Mouse (Mus musculus) lung, postnatal 4 days (tissue): ENCODE measurements around the gene Gm17482.

Experiments
- DNase-seq, 2 experiments: peaks; one replicate each; pipeline ENCODE4 v3.0.0; 2021

The Gm17482 gene

DNA sequence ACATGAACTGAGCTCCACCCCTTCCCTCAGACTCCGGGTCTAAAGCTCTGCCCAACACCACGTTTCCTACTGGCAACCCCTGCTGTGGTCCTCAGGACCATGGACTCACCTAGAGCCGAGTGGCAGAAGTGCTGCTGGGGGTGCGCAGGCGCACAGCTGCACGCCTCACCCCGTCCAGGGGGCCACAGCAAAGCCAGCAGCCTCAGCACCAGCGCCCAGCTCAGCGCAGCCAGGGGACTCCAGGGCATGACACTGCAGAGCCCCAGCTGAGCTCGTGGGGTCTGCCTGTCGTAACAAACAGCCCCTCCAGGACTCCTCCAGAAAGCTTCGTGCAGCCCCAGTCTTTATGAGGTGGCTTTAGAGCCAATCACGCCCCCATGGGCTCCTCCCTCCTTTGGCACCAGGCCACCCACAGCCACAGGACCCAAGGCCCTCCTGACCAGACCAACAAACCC, 24.4 kb downstream of the Gm17482 start:
- DNase-seq, result peak; percentile 36 to 43

DNA sequence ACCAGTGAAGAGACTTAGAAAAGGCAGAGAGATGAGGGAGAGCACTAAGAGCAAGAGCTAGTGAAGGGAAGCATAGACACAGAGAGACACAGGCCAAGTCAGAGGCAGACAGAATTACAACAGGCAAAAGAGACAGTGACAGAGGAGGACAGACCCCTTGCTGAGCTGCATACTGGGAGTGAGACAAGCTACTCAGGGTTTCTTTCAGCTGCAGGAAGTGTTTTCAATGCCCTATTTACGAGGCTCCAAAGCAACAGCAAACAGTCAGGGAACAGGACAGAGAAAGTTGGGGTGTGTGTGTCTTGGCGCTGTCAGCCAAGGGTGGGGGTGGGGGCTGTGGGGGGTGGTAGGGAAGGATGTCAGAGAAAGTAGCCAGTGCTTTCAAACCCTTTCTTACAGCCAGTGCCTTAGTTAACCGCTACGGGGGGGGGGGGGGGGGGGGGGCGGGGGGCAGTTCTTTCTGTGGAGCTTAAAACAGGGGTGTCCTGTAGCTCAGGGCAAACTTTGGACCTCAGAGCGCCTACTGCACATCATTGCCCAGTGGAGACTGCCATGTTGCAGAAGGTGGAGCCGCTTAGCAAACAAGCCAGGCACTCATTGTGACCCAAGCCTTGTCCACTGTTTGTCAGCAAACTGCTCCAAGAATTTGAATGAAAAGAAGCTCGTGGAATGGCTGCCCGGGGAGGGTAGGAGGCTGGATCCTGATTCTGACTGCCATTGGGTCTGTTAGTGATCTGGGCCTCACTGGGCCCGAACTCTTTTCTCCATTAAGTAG, 25.1 kb downstream of the Gm17482 start, which contains the start of gene Timp4:
Gene Timp4, minus strand, starts transcription at position 107 of the 775 bp plus-strand sequence.
- no peak for DNase-seq

DNA sequence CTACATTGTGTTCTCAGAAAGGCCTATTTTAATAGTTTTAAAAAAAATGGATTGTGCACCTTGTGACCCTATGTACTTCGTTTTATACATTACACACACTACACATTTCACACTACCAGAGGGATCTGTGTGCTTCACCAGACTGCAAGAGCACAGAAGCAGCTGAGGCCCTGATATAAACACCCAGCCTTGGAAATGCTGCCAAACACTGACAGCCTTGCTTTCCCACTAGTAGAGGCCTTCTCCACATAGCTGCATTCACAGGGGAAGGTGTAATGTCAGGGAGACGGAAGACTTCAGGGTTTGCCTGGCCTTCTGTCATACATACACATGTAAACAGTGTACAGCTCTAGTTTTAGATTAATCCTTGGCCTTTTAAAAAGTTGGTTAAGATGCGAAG, 28.0 kb downstream of the Gm17482 start:
- DNase-seq, result no peak

DNA sequence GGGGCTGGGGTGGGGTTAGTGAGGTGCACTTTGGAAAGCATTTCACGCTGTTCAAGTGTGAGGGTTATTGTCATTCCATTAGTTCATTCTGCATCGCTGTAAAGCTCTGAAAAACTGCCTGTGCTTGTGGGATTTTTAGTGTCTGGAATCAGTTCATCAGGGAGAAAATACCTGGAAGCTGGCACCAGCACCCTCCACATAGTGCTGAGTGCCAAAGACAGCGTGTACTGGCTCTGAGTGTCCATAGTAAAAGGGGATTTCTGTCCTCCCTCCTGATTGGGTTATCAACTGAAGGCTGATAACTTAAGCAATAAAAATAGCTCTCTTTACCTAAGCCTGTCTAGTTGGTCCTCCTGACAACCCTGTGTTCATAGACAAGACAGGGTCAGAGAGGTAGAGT, 33.4 kb downstream of the Gm17482 start:
- no peak for DNase-seq

DNA sequence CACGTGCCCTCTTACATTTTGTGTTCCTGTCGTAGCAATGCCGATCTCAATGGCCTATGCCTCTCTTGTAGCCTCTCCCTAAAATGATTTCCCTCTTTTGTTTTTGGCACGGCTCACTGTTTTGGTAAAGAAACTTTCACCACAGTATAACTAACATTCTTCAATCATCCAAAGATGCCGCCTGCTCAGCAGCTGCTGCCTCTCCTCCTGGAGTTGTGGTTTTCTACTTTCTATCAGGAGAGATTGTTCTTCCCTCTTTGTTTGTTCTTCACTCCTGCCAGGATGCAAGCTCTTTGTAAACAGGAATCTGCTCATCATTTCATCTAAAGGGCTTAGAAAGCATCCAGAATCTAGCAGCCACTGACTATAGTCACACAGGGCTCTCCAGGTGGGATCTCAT, 39.6 kb downstream of the Gm17482 start:
- no peak for DNase-seq

DNA sequence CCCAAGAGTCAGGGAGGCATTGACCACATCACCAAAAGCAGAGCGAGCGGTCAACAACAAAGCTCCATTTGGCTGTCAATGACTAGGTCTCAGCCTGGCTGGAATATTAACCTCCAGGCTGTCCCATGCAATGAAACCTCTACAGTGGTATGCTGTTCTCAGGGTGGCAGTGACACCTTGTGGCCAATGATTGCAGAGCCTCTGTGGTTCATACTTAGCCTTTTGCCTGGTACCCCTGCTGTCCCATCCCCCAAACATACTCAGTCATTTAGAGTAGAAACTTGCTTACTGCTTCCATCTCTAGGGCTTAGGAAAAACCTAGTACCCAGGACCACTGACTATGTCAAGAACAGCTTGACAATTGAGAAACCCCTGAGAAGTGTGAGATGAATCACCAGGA, 40.8 kb downstream of the Gm17482 start:
- DNase-seq, result peak; percentile 59 to 79

DNA sequence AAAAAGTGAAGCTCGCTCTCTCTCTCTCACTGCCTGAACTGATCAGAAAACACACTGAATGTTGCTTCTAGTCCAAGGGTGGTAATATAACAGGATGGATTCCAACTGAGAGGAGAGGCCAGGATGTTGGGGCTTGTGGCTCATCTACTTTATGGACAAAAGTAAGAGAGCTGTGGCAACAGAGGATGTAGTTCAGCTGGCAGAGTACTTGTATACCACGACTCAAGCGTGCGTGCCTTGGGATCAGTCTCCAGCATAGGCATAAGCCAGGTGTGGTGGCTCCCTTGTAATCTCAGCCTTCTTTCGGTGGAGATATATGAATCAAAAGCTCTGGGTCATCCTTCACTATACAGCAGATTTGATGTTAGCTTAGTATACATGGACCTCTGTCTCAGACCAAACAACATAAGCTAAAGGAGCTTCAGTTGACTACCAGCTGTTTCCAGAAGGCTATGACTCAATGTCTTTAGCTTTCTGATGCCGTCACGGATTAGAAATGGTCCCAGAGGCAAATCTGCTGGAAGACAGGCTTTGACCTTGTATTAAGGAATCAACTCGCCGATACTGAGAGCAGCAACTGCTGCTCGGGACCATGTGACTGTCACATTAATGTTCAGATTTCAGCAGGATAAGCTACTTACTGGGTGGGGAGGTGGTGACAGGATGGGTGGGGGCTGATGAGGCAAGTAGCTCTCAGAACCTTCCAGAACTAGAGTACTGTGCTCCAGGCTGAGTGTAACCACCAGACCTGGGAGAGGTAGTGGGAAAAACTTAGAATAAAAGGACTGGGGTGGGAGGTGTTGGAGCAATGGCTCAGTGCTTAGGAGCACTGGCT, 41.6 kb downstream of the Gm17482 start:
- no peak for DNase-seq

DNA sequence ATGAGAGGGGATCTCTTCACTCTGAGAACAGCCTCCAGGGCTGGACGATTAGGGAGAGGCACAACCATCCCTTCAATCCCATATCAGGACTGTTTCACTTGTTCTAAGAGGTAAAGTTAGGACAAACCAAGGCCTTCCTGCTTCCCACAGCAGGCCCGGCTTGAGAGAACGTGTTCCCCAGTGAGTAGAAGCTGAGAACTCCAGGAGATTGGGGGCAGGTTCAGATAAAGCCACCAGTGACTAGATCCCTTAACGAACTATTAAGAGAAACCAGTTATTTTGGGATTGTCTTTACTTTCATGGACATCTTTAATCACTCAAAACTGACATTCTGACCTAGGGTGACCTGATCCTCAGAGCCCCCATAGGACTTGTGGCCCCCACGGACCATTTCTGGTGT, 42.4 kb downstream of the Gm17482 start:
- DNase-seq, result no peak

DNA sequence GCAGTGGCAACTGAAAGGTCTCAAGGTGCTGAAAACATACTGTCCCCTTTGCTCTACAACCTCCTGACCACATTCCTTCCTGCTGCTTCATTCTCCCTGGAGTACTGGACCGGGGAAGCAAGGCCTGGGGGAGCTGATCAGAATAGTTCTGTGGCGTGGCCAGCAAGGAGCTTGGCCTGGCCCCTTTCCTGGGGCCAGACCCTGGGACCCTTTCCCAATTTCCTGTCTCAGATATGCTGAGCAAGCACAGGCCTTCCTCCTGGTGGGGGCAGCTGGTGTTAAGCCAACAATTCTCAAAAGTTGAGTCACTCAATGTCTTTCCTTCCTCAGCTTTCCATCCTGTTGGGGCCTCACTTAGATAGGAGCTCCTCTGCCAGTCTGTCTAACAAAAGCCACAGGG, 42.9 kb downstream of the Gm17482 start:
- no peak for DNase-seq

DNA sequence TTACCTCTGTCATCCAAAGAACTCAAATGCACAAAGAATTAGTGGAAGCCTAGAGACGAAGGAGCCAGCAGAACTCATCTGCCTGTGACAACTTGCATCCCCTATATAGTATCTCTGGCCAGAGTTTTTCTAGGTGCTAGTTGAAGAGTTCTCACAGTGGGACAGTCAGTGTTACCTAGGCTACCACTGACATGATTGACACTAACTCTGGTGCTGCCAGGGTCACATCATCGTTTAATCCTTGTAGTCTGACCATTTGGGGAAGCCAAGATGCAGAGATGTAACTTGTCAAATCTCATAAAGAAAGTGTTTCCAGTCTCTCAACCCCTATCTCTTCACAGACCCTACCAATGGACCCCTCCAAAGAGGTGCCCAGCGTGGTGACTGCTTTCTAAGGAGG, 44.2 kb downstream of the Gm17482 start:
- no peak for DNase-seq

DNA sequence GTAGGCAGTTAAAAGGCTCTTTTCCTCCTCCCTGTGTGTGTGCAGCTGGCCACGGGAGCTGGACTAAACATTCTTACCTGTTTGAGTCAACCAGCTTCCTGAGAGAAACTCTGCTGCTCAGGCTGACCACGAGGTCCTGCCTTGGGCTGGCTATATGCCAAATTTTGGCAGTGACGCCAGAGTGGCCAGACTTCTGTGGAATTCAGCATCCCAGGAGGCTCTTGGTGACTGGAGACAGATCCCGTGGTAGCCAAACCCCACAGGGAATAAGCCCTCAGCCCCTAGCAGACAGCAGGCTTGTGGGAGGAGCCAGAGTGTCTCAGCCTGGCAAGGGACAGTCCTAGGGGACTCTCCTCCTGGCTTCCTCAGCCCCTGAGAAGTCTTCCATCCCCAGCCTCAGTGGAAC, 44.7 kb downstream of the Gm17482 start:
- DNase-seq, result peak; percentile 62 to 75

DNA sequence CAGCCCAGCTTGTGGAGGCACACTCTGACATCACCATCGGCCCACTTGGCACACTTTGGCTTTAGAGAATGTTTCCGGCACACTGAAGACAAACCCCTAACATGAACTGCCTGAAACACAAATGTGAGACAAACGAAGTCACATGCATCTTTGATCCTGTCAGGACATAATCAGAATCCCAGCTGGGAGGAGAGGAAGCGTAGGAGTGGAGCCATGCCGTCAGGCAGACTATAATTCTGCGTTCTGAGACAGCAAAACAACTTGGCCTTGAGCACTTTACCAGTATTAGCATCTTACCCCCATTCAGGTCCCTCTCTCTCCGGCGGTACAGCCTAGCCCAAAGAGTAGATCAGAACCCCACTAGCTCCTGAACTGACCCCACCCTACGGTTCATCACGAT, 46.2 kb downstream of the Gm17482 start:
- DNase-seq, result no peak

DNA sequence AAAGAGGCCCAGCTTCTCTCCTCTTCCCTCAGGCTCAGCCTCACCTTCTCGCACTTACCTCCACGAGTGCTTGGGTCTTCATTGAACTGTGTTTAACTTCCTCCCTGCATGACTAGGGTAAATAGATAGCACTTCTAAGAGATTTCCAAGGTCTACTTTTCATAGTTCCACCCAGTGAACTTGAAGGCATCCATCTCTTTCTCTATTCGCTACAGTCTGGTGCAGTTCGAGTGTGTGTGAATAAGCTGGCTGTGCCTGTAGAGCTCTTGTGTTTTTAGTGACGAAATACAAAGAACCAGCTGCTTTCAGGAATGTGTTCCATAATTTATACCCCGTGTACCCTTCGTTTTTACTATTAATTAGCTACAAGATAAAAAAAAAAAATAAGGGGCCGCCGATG, 47.6 kb downstream of the Gm17482 start:
- no peak for DNase-seq

DNA sequence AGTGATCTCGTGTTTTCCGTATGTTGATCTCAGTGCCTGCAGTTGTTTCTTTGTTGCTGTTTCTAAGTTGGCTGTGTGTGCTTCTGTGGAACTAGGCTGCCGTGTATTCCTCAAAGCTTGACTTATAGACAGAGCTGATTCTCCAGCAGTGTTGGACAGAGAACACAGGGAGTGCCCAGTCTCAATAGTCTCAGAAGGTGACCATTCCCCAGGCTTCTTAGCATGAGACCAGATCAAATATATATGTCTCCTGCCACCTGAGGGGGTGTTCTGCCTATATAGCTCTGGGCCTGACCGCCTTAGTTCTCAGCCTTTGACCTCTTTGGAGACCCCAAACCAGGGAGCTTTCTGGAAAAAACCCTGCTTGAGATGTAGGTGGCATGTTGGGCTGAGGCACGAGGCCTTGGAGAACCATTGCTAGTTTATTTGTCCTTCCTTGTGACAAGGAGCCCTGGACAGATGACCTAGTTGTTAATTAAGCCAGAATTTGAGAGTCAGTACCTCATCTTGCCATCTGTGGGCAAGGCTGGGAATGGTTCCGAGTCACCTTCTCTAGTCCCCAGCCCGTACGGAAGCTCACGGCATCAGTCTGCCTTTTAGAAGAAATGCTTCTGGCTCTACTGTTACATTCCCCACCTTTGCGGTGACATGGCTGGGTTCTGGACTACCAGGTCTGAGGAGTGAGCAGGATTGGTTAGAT, 48.1 kb downstream of the Gm17482 start:
- DNase-seq, result no peak

DNA sequence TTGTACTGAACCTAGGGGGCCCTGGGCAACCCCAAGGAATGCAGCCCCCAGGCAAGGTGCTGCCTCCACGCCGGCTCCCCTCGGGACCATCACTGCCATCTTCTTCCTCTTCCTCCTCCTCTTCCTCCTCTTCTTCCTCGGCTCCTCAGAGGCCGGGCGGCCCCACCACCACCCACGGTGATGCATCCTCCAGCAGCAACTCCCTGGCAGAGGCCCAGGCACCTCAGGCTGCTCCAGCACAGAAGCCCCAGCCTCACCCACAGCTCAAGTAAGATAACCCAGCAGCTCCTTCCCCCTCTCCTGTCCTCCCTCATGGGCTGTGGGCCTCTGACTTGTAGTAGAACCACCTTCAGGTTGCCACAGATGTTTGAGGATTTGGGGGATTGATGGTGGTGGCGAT, 50.9 kb downstream of the Gm17482 start:
- DNase-seq, result no peak

DNA sequence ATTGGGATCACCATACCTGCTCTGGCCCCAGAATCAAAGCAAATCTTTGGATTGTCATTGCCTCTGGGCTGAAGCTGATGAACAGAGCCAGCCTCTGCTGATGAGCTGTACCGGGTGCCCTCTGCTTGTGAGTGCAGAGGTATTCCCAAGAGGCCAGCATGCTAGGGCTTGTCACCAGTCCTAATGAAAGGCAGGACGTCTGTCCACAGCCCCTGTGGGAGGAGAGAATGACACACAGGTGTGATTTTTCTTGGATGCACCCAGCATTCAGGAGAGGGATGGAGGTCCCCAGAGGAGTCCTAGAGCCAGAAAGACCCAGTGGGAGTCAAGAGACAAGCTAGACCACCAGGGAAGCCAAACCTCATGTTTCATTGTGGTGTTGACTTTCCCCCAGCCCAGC, 52.5 kb downstream of the Gm17482 start:
- no peak for DNase-seq

DNA sequence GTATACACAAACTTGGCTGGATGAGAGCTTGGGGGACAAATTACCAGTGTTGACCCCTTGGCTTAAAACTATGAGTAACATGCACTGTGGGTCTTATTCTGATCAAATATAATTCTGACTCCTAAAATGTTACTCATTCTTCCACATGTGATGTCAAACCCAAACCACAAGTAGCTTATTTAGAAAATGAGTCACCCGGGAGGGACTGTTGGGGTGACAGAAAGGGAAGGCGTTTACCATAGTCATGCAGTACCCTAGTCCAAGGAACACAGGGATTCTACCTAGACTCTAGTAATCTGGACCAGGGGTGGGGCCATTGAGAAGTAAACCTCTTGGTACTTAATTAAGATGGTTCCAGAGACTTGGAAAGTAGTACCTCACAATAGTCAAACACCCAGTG, 57.0 kb downstream of the Gm17482 start:
- no peak for DNase-seq

DNA sequence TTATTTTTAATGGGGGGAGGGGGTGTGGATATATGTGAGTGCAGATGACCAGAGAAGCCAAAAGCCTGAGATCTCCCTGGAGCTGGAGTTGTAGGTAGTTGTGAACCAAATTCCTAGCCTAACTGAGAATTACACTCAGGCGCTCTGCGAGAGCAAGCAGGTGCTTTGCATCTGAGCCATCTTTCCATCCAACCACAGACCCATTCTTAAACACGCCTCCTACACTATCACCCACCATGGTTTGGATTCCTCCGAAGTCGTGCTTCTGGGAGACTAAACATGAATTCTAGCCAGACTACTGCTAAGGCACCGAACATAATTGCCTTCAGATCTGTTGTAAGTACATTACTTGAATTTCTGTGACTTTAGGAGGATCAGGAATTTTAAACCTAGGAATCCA, 59.3 kb downstream of the Gm17482 start:
- DNase-seq, result no peak

DNA sequence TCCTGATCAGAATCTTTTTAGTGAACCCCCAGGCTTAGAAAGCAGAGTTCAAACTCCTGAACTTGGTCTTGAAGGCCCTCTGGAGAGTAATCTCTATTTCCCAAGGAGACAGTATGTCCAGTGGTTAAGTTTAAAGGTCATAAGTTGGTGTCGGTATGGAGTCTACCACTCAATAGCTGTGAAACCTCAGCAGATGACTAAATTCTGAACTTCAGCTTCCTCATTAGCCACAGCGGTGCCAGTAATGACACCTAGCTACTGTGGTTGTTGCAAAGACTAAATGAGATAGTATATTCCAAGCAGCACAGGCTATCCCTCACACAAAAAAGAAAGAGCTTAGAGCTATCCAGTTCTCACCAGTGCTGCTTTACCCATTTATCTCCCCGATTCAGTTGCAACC, 61.1 kb downstream of the Gm17482 start:
- DNase-seq, result no peak

DNA sequence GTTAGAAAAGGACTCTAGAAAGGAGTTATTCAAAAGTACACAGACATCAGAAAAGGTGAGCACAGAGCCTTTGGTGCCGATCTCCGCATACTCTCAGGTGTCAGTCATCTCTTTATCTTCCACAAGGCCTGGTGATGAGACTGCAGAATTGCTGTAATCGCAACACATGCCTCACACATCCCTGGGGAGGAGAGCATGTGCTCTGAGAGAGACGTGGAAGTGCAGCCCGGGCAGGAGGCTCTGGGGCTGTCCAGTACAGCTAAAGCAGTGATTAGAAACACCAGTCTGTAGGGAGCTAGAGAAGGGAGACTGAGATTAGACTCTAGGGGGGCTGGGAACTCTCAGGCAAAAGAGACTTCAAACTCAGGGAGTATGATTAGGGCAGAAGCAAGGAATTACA, 63.4 kb downstream of the Gm17482 start:
- no peak for DNase-seq

DNA sequence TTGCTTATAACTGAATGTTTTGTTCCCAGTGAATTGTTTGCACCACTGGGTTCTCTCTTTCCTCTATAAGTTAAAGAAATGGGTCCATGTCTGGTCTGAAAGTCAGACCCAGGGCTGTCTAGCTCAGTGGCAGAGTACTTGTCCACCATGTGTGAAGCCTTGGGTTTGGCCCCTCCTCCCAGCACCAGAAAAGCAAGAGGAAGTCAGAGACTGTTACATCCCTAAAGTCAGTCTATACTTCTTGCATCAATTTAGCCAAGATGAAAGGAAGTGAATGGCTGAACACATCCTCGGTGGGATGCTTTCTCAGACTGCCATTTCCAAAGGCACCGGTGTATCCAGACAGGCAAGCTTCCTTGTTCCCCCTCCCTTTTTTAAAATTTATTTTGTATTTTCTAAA, 63.9 kb downstream of the Gm17482 start:
- DNase-seq, result no peak

DNA sequence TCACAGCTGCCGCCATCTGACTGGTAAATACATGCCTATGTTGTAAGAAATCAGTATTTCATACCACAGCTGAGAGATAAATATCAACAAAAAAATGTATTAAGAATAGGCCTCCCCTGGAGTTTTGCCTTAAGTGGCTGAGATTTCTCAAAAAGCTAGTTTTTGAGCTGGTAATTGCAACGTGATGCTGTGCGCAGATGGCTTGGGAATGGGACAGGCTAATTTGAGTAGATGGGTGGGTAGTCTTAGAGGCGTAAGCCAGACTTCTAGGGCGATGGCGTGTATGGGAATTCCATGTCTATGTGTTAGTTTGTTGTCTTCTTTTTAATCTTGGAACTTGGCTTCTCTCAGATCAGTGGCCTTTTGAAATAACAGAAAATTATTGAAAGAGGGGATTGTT, 64.7 kb downstream of the Gm17482 start:
- no peak for DNase-seq

DNA sequence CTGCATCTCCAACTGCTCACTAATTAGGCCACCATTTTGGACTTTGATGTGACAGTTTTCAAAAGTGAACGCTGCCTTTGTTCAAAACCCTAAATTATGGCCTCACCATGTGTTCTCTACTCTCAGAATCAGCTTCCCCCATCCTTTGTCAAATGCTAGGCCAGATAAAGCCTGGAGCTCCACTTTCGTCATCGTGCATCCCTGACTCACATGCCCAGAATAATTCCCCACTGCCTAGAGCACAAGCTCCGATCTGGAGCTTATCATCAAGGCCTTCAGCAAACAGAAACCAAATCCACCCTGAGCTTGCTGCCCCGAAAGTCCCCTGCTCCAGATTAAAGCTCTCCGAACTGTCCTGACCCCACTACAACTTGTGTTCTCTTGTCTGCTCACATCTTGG, 65.5 kb downstream of the Gm17482 start:
- DNase-seq, result no peak

DNA sequence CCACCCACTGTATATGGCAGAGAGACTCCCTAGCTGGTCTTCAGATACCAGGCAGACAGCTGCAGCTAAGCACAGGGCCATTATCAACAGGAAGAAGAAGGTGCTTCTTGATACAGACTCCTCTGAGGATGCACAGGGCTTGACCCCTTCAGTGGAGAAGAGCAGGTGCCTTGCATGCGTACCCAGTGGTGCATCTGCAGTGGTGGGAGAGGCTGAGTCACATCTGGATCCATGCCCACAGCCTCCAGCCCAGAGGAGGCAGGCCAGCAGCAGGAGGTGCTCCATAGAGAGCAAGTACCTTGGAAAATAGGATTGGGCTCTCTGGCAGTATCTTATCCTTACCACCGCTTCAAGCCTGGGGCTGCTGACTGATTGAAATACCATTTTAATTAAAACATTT, 66.7 kb downstream of the Gm17482 start:
- no peak for DNase-seq
